Mouse (Mus musculus) CH12.LX (cell line): ENCODE results near the gene Bcr. TPM values are rescaled to one million over a fixed set of nuclear protein-coding genes. Genes with fewer than 3 reads are reported as not detected.

ENCODE experiments used
- DNase-seq: peaks from one replicate; pipeline ENCODE4 v3.0.0-alpha.2; 2013; ENCODE audit errors: extremely low read depth
- H3K27ac ChIP-seq: 2 replicates; pipeline ENCODE4 v1.5.1; 2012; ENCODE audit warnings: low read depth, mild to moderate bottlenecking, control low read depth, moderate library complexity; ENCODE audit not compliant: insufficient read depth
- H3K27me3 ChIP-seq: replicated peaks from 2 replicates; pipeline ENCODE3; 2012; ENCODE audit warnings: inconsistent platforms
- H3K36me3 ChIP-seq, 2 experiments: replicated peaks in 1 of 2; 2 replicates each; pipeline versions ENCODE3 to v1.6.1; 2012; ENCODE audit warnings: inconsistent platforms in 1 of 2, low read length in 1 of 2, mild to moderate bottlenecking in 1 of 2, mixed read lengths in 1 of 2, moderate library complexity in 1 of 2; ENCODE audit not compliant: control insufficient read depth in 1 of 2, insufficient read depth in 1 of 2
- H3K4me1 ChIP-seq, 2 experiments: 2 replicates each; pipeline ENCODE4 v1.6.1; 2012; ENCODE audit warnings: inconsistent platforms in 1 of 2, moderate library complexity in 1 of 2; ENCODE audit not compliant: insufficient read depth in 2 of 2, control insufficient read depth in 1 of 2
- H3K4me2 ChIP-seq: 2 replicates; pipeline ENCODE4 v1.6.1; 2012; ENCODE audit warnings: low read depth, mild to moderate bottlenecking, control low read depth; ENCODE audit not compliant: poor library complexity, insufficient read depth, severe bottlenecking
- H3K4me3 ChIP-seq, 3 experiments: fragments of 150-350 bp in 1 of 3; sonication (generic) in 1 of 3; replicated peaks in 1 of 3; 2 replicates each; pipeline versions ENCODE3 to v1.5.1; 2011 to 2012; ENCODE audit warnings: low read depth in 2 of 3, low read length in 2 of 3, mild to moderate bottlenecking in 2 of 3, moderate library complexity in 2 of 3, control low read depth in 1 of 3, improper control_type of control experiment in 1 of 3, inconsistent platforms in 1 of 3, mixed read lengths in 1 of 3; ENCODE audit not compliant: poor library complexity in 1 of 3
- H3K79me2 ChIP-seq: replicated peaks from 2 replicates; pipeline ENCODE4 v1.6.1; 2012; ENCODE audit warnings: mild to moderate bottlenecking, moderate library complexity; ENCODE audit not compliant: control insufficient read depth, poor library complexity, insufficient read depth, severe bottlenecking; ENCODE audit errors: extremely low read depth
- H3K9ac ChIP-seq: 2 replicates; pipeline ENCODE4 v1.6.1; 2012; ENCODE audit warnings: low read depth, mild to moderate bottlenecking, control low read depth, moderate library complexity; ENCODE audit not compliant: insufficient read depth
- H3K9me3 ChIP-seq: replicated peaks from 2 replicates; pipeline ENCODE3; 2012; ENCODE audit warnings: low read length, inconsistent platforms, mixed read lengths
- BHLHE40 ChIP-seq: IDR thresholded peaks from 2 replicates; pipeline ENCODE4 v1.6.1; 2011; ENCODE audit warnings: mild to moderate bottlenecking, low read depth, low read length, improper control_type of control experiment
- CHD1 ChIP-seq: IDR thresholded peaks from 2 replicates; pipeline ENCODE4 v1.6.1; 2012; ENCODE audit warnings: low read depth, low read length, improper control_type of control experiment, inconsistent platforms
- CHD2 ChIP-seq: IDR thresholded peaks from 2 replicates; pipeline ENCODE4 v1.6.1; 2011; ENCODE audit warnings: low read length, improper control_type of control experiment
- CTCF ChIP-seq, 2 experiments: IDR thresholded peaks in 1 of 2; conservative IDR thresholded peaks in 1 of 2; 2 replicates each; pipeline ENCODE4 v1.5.1; 2011 to 2012; ENCODE audit warnings: low read depth in 2 of 2, low read length in 2 of 2, improper control_type of control experiment in 1 of 2, inconsistent platforms in 1 of 2, mild to moderate bottlenecking in 1 of 2, moderate library complexity in 1 of 2
- E2F4 ChIP-seq: IDR thresholded peaks from 2 replicates; pipeline ENCODE4 v1.6.1; 2011; ENCODE audit warnings: low read depth, low read length, improper control_type of control experiment; ENCODE audit not compliant: insufficient replicate concordance
- ELF1 ChIP-seq: IDR thresholded peaks from 2 replicates; pipeline ENCODE4 v1.6.1; 2014; ENCODE audit warnings: low read depth, mild to moderate bottlenecking, inconsistent platforms, low read length, improper control_type of control experiment
- EP300 ChIP-seq: IDR thresholded peaks from 2 replicates; pipeline ENCODE4 v1.6.1; 2011; ENCODE audit warnings: low read length, improper control_type of control experiment
- GABPA ChIP-seq: IDR thresholded peaks from 2 replicates; pipeline ENCODE4 v1.6.1; 2012; ENCODE audit warnings: low read depth, low read length, improper control_type of control experiment, inconsistent platforms; ENCODE audit not compliant: insufficient replicate concordance
- HCFC1 ChIP-seq: IDR thresholded peaks from 2 replicates; pipeline ENCODE4 v1.6.1; 2012; ENCODE audit warnings: low read depth, mild to moderate bottlenecking, inconsistent platforms, low read length, improper control_type of control experiment
- JUN ChIP-seq: IDR thresholded peaks from 2 replicates; pipeline ENCODE4 v1.6.1; 2011; ENCODE audit warnings: low read depth, mild to moderate bottlenecking, low read length, improper control_type of control experiment, moderate library complexity; ENCODE audit not compliant: insufficient read depth
- KAT2A ChIP-seq: IDR thresholded peaks from 2 replicates; pipeline ENCODE4 v1.6.1; 2012; ENCODE audit warnings: low read length, improper control_type of control experiment, inconsistent platforms; ENCODE audit not compliant: insufficient replicate concordance
- MEF2A ChIP-seq: IDR thresholded peaks from 2 replicates; pipeline ENCODE4 v1.6.1; 2014; ENCODE audit warnings: low read depth, mild to moderate bottlenecking, inconsistent platforms, low read length, improper control_type of control experiment, borderline replicate concordance
- MXI1 ChIP-seq: IDR thresholded peaks from 2 replicates; pipeline ENCODE4 v1.6.1; 2011; ENCODE audit warnings: mild to moderate bottlenecking, low read depth, low read length, improper control_type of control experiment
- MYC ChIP-seq: IDR thresholded peaks from 2 replicates; pipeline ENCODE4 v1.6.1; 2011; ENCODE audit warnings: low read depth, mild to moderate bottlenecking, improper control_type of control experiment, low read length
- NELFE ChIP-seq: IDR thresholded peaks from 2 replicates; pipeline ENCODE4 v1.6.1; 2011; ENCODE audit warnings: low read depth, low read length, improper control_type of control experiment
- NRF1 ChIP-seq: IDR thresholded peaks from 2 replicates; pipeline ENCODE4 v1.6.1; 2014; ENCODE audit warnings: low read depth, mild to moderate bottlenecking, inconsistent platforms, low read length, improper control_type of control experiment, moderate library complexity
- PAX5 ChIP-seq: IDR thresholded peaks from 2 replicates; pipeline ENCODE4 v1.6.1; 2012; ENCODE audit warnings: low read length, inconsistent platforms, mixed read lengths
- POLR2A ChIP-seq: IDR thresholded peaks from 2 replicates; pipeline ENCODE4 v1.6.1; 2011; ENCODE audit warnings: low read depth, mild to moderate bottlenecking, improper control_type of control experiment, low read length
- RAD21 ChIP-seq: IDR thresholded peaks from 2 replicates; pipeline ENCODE4 v1.6.1; 2011; ENCODE audit warnings: low read depth, mild to moderate bottlenecking, low read length, improper control_type of control experiment, moderate library complexity
- RCOR1 ChIP-seq: conservative IDR thresholded peaks from 2 replicates; pipeline ENCODE4 v1.6.1; 2012; ENCODE audit warnings: low read depth, mild to moderate bottlenecking, inconsistent platforms, low read length, improper control_type of control experiment
- USF1 ChIP-seq: IDR thresholded peaks from 2 replicates; pipeline ENCODE4 v1.6.1; 2014; ENCODE audit warnings: low read depth, mild to moderate bottlenecking, inconsistent platforms, low read length, improper control_type of control experiment
- USF2 ChIP-seq: conservative IDR thresholded peaks from 2 replicates; pipeline ENCODE4 v1.6.1; 2011; ENCODE audit warnings: low read depth, low read length, improper control_type of control experiment
- ZKSCAN1 ChIP-seq: IDR thresholded peaks from 2 replicates; pipeline ENCODE4 v1.6.1; 2012; ENCODE audit warnings: low read depth, inconsistent platforms, low read length, improper control_type of control experiment, borderline replicate concordance
- dilution Hi-C: fragments of 300-500 bp; cut with MboI; formaldehyde crosslinking; loops from 2 replicates; pipeline ENCODE4 v1.14.3; 2020; ENCODE audit warnings: low sequenced_read_pairs; ENCODE audit not compliant: extremely low pct_unique_long_range_greater_than_20kb, extremely low pct_ligation_motif_present
- in situ Hi-C: fragments of 300-500 bp; cut with MboI; formaldehyde crosslinking; loops from 3 replicates; pipeline ENCODE4 v1.14.3; 2019; ENCODE audit warnings: low sequenced_read_pairs, low pct_ligation_motif_present, low pct_unique_long_range_greater_than_20kb, mixed read lengths
- polyA plus RNA-seq: library from polyadenylated mRNA; unstranded; fragments of >175 nt; gene quantifications from 2 replicates; pipeline ENCODE4 v1.2.1, GENCODE M21; 2012; ENCODE audit warnings: low read depth; ENCODE audit not compliant: insufficient read length
- total RNA-seq, 2 experiments: library from RNA; depleted of rRNA; stranded (reverse); fragments of 300-350 nt in 1 of 2; fragments of >200 nt in 1 of 2; gene quantifications; 2 replicates each; pipeline ENCODE4 v1.2.3; 2012 to 2014

Gene Bcr
- total and polyA plus RNA-seq, 3 experiments: 4.0 to 22.1 (median 20.0) TPM

DNA sequence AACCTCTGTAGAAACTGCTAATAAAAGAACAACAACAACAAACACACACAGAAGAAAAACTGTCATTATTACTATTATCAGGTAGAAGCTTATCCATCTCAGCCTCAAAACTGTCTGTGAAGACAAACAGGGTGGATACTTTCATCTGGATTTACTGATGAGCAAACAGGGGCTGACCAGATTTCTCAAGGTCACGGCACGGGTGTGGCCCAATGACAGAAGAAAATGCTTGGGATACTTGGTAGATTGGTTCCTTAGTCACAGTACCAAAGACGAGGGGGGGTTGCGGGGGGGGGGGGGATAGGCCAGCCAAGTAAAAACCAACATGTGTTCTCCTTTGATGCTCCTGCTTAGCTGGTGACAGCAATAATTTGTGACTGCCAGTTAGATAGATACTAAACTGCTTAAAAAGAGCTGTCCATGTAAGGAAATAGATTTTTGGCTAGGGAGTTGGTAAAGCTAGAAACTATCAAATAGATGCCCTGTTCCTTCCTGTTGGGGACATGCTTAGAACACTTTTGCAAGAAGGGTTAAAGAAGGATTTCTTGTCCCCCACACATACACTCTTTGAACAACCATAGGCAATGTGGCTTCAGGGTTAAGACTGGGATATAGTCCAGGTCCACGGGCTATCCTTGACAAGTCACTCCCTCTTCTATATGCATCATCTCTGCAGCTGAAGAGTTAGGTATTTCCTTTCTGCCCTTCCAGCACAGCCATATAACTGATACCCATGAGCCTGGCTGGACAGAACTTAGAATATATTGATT, 28.9 kb upstream of the Bcr start:
- Histone ChIP-seq H3K9ac (no peak overlapping the region), H3K27ac (no peak overlapping the region), H3K27me3 (no peaks in the 10 kb centered on the region), H3K4me3 (no peak overlapping the region), H3K4me2 (no peak overlapping the region), H3K79me2 (no peaks in the 10 kb centered on the region), H3K9me3 (no peaks in the 10 kb centered on the region), H3K36me3 (no peaks in the 10 kb centered on the region), H3K4me1 (peaks cover 9 to 24% of the 10 kb centered on the region in 2 experiments)
- in situ Hi-C loops: no loop called here
- TF ChIP-seq ELF1: no peak
- TF ChIP-seq CHD1: no peak
- TF ChIP-seq CHD2: no peak
- DNase-seq: no peak
- dilution Hi-C loops: no loop called here

DNA sequence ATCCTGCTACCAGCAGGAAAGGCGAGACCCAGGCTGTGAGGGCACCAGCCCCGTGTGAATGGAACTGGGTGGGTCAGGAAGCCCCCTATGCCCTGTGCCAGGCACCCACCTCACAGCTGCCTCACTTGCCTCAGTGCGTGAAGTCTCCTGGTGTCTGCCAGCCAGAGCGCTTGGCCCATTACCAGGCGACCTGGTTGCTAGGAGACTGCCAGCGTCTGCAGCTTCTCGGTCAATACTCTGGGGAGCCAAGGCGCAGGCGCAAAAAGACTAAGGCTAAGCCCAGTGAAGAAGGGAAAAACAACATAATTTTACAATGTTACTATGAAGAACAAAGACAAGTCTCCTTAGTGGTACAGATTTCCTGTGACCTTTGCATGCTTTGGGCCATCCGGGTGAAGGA, 28.0 kb upstream of the Bcr start, which contains the start of gene Rsph14:
Gene Rsph14, minus strand, starts transcription at position 192 of the 400 bp plus-strand sequence.
- no peak within 1 kb of the TSS for H3K9ac ChIP-seq
- in situ Hi-C loops (no loop called here), dilution Hi-C loops (no loop called here)
- no peaks in the 10 kb centered on the region for H3K36me3 ChIP-seq
- H3K4me1 ChIP-seq: peaks cover 12 to 32% of the 10 kb centered on the region in 2 experiments
- no peaks in the 10 kb centered on the region for H3K9me3 ChIP-seq
- no peak for DNase-seq
- H3K4me3 ChIP-seq: no peak within 1 kb of the TSS
- H3K27ac ChIP-seq: no peak within 1 kb of the TSS
- TF ChIP-seq NELFE (no peak), MEF2A (no peak), MXI1 (0 out of 2 replicates have a peak, but pooled peaks have one; percentile 60), NRF1 (peak; percentile 81), BHLHE40 (no peak)
- no peaks in the 10 kb centered on the region for H3K79me2 ChIP-seq
- no peak within 1 kb of the TSS for H3K4me2 ChIP-seq
- no peaks in the 10 kb centered on the region for H3K27me3 ChIP-seq

DNA sequence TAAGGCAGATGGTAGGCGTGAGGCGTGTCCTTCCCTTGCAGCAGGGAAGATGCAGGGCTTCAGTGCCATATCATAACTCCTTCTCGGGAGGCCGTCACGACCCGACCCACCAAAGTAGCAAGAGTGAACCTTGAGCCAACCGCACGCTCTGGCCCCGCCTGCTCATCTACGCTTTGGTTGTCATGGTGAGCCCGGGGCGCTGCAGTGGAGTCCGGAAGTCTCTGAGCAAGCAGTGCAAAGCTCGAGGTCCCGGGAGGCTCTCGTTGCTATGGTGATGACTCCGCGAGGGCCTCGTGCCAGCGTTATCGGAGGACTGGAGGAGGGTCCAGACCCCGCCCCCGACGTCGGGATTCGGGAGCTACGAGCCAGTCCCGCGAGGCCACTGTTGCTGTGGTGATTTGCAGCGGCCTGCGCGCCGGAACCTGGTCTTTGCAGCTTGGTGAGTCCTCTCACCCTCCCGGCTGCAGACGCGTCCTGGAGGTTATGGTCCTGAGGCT, 23.5 kb upstream of the Bcr start, which contains the start of gene Rab36:
Gene Rab36, plus strand, starts transcription at position 176 of the 497 bp plus-strand sequence.
- Histone ChIP-seq H3K27me3 (no peaks in the 10 kb centered on the region), H3K79me2 (no peaks in the 10 kb centered on the region), H3K27ac (no peak within 1 kb of the TSS), H3K36me3 (no peaks in the 10 kb centered on the region), H3K4me3 (peak within 1 kb of the TSS; percentile 30 to 49 (median 42)), H3K9me3 (no peaks in the 10 kb centered on the region), H3K4me2 (peak within 1 kb of the TSS; percentile 63), H3K9ac (no peak within 1 kb of the TSS; the same call in 1 of the 2 replicates), H3K4me1 (peaks cover 7 to 41% of the 10 kb centered on the region in 2 experiments)
- DNase-seq: peak; percentile 89
- dilution Hi-C loops: no loop called here
- in situ Hi-C loops: no loop called here
- TF ChIP-seq HCFC1 (no peak), MEF2A (no peak), USF1 (no peak), NRF1 (peak; percentile 12; the same call in 1 of the 2 replicates), GABPA (no peak), NELFE (no peak), E2F4 (no peak), JUN (no peak), CHD1 (no peak), BHLHE40 (0 out of 2 replicates have a peak, but pooled peaks have one; percentile 12), ZKSCAN1 (no peak), RAD21 (no peak), RCOR1 (no peak), CTCF (conservative IDR thresholded peaks at IDR 0.05 in 1 of 2, IDR thresholded peaks at IDR 0.05 in 1 of 2; ENCODE audit: low read depth in 2 of 2, low read length in 2 of 2) (no peak), MYC (no peak), USF2 (no peak), KAT2A (no peak), EP300 (no peak), CHD2 (no peak), MXI1 (peak; percentile 94), POLR2A (no peak; the same call in 1 of the 2 replicates), PAX5 (no peak)
